Mouse (Mus musculus): ENCODE results near the gene Gm5868.

Gene Gm5868

DNA sequence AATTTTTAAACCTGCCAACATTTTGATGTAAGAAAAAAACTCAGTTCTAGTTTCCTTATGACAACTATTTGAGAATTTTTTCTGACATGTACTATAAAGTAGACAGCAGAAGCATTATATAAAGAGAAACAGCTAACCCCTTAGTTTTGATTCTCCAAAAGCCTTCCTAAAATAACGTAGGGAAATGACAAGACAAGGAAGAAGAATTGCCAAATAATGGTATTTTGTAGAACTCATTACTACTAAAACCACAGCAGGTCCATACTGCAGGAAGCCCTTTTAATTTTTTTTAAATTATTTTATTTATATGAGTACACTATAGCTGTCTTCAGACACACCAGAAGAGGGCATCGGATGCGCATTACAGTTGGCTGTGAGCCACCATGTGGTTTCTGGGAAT lies 36.1 kb downstream of the Gm5868 start:
- no peak for DNase-seq (ENCODE audit: inconsistent age in 2 of 2, low spot score in 1 of 2)

Measured in adrenal gland, adult (tissue).